Mouse (Mus musculus): ENCODE data around the gene Abcc4. TPM values are rescaled to one million over a fixed set of nuclear protein-coding genes. Genes with fewer than 3 reads are reported as not detected.

Abcc4 gene
- polyA plus RNA-seq, 1 experiment from 2014 or later = 1.2 TPM

DNA sequence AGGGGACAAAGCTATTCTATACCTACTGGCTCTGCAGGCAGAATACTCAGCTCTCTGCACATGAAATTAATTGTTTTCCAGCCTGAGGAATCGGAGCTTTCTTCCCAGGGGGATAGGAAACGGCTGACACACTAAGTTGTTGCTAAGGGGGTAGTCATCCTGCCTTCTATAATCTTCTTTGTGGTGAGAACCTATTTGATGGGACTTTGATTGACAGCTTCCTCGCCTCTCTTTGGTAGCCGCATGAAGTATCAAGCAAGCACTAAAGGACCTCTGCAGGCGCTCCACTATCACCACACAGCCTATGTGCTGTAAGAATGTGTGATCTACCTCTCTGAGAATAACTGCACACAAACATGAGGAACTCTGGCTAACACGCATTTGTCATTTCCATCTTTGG lies 105.3 kb downstream of the Abcc4 start:
- ATAC-seq = no peak
- Histone ChIP-seq H3K4me2 (ENCODE audit: low read depth, low read length) (no peak overlapping the region), H3K27ac (ENCODE audit: low read depth) (no peak overlapping the region), H3K9me3 (ENCODE audit: low read length) (no peaks in the 10 kb centered on the region), H3K4me3 (ENCODE audit: low read depth, low read length) (no peak overlapping the region), H3K9ac (replicated peaks) (no peak overlapping the region), H3K4me1 (ENCODE audit: insufficient read depth) (no peaks in the 10 kb centered on the region), H3K36me3 (replicated peaks; ENCODE audit: insufficient read depth, low read length) (no peaks in the 10 kb centered on the region), H3K27me3 (ENCODE audit: insufficient read depth, low read length) (no peaks in the 10 kb centered on the region)
- TF ChIP-seq EP300 (IDR thresholded peaks at IDR 0.05; ENCODE audit: low read depth) = no peak
- TF ChIP-seq CTCF (IDR thresholded peaks at IDR 0.05; ENCODE audit: low read depth) = no peak
- WGBS (ENCODE audit: insufficient replicate concordance) = 71% methylated on average over 6 of the region's 6 CpGs
- DNase-seq = no peak

- DNase-seq = no peak
- WGBS (ENCODE audit: insufficient replicate concordance) = 74% methylated on average over 3 of the region's 3 CpGs
Measured at GRCm38 (mm10) chr14:118598757-118599156, 107.3 kb downstream of the Abcc4 start.

GRCm38 (mm10) chr14:118594463-118594862 lies 111.6 kb downstream of the Abcc4 start:
- no peak for TF ChIP-seq EP300 (IDR thresholded peaks at IDR 0.05; ENCODE audit: low read depth)
- Histone ChIP-seq H3K4me3 (ENCODE audit: low read depth, low read length) (0 out of 2 replicates have a peak overlapping the region, but pooled peaks have one; percentile 10), H3K36me3 (replicated peaks; ENCODE audit: insufficient read depth, low read length) (no peaks in the 10 kb centered on the region), H3K4me1 (ENCODE audit: insufficient read depth) (no peaks in the 10 kb centered on the region), H3K9me3 (ENCODE audit: low read length) (no peaks in the 10 kb centered on the region), H3K9ac (replicated peaks) (no peak overlapping the region), H3K27me3 (ENCODE audit: insufficient read depth, low read length) (no peaks in the 10 kb centered on the region), H3K27ac (ENCODE audit: low read depth) (no peak overlapping the region), H3K4me2 (ENCODE audit: low read depth, low read length) (peak overlapping the region; percentile 16)
- WGBS (ENCODE audit: insufficient replicate concordance) = 30% methylated on average over 13 of the region's 13 CpGs
- ATAC-seq = no peak
- DNase-seq = no peak

More at GRCm38 (mm10) chr14:118598757-118599156, 107.3 kb downstream of the Abcc4 start:
- Histone ChIP-seq H3K9ac (replicated peaks) (no peak overlapping the region), H3K27me3 (ENCODE audit: insufficient read depth, low read length) (no peaks in the 10 kb centered on the region), H3K4me2 (ENCODE audit: low read depth, low read length) (no peak overlapping the region), H3K27ac (ENCODE audit: low read depth) (no peak overlapping the region), H3K36me3 (replicated peaks; ENCODE audit: insufficient read depth, low read length) (no peaks in the 10 kb centered on the region), H3K4me3 (ENCODE audit: low read depth, low read length) (no peak overlapping the region), H3K9me3 (ENCODE audit: low read length) (no peaks in the 10 kb centered on the region), H3K4me1 (ENCODE audit: insufficient read depth) (no peaks in the 10 kb centered on the region)
- no peak for TF ChIP-seq EP300 (IDR thresholded peaks at IDR 0.05; ENCODE audit: low read depth)
- TF ChIP-seq CTCF (IDR thresholded peaks at IDR 0.05; ENCODE audit: low read depth) = no peak
- ATAC-seq = no peak

- Histone ChIP-seq H3K9ac (replicated peaks) (no peak overlapping the region), H3K27me3 (ENCODE audit: insufficient read depth, low read length) (no peaks in the 10 kb centered on the region), H3K9me3 (ENCODE audit: low read length) (no peaks in the 10 kb centered on the region), H3K36me3 (replicated peaks; ENCODE audit: insufficient read depth, low read length) (no peaks in the 10 kb centered on the region), H3K4me1 (ENCODE audit: insufficient read depth) (no peaks in the 10 kb centered on the region), H3K4me3 (ENCODE audit: low read depth, low read length) (no peak overlapping the region), H3K27ac (ENCODE audit: low read depth) (no peak overlapping the region), H3K4me2 (ENCODE audit: low read depth, low read length) (no peak overlapping the region)
- ATAC-seq (peak; percentile 60), DNase-seq (peak; percentile 76)
- TF ChIP-seq CTCF (IDR thresholded peaks at IDR 0.05; ENCODE audit: low read depth) = peak; percentile 82
- no peak for TF ChIP-seq EP300 (IDR thresholded peaks at IDR 0.05; ENCODE audit: low read depth)
- WGBS (ENCODE audit: insufficient replicate concordance) = 51% methylated on average over 20 of the region's 20 CpGs
Measured at GRCm38 (mm10) chr14:118591477-118592403, 114.3 kb downstream of the Abcc4 start.

DNA sequence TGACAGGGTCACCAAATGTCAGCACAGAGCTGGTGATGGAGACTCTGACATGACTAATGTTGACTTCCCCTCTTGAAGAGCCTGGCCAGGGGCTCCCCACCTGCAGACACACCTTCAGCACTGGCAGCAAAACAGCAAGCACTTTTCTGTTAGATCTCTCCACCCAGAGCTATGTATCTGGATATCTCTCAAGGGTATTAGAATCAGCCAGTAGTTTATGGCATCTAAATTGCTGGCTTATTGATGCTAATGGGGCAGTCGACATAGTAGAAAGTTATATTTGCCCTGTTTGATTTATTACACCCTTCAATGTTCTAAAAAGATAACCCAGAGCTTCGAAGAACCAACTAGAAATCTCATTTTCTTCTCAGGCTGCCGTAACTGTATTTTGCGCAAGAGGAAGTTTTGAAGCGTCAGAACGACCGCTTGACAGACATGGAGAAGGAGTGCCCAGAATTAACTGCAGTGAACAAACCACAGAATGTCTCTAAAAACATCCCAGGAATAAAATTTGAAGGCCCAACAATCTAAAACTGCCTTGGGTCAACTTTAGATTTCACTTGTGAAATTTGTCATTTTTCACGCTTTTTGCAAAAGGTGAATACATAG lies 123.6 kb downstream of the Abcc4 start:
- ATAC-seq = no peak
- H3K4me1 ChIP-seq (ENCODE audit: insufficient read depth) = no peaks in the 10 kb centered on the region
- no peaks in the 10 kb centered on the region for H3K9me3 ChIP-seq (ENCODE audit: low read length)
- TF ChIP-seq CTCF (IDR thresholded peaks at IDR 0.05; ENCODE audit: low read depth) (no peak), EP300 (IDR thresholded peaks at IDR 0.05; ENCODE audit: low read depth) (no peak)
- H3K27ac ChIP-seq (ENCODE audit: low read depth) = no peak overlapping the region
- H3K27me3 ChIP-seq (ENCODE audit: insufficient read depth, low read length) = no peaks in the 10 kb centered on the region
- 49% methylated on average over 8 of the region's 8 CpGs for WGBS (ENCODE audit: insufficient replicate concordance)
- no peak overlapping the region for H3K9ac ChIP-seq (replicated peaks)
- H3K4me3 ChIP-seq (ENCODE audit: low read depth, low read length) = no peak overlapping the region
- no peak for DNase-seq
- no peaks in the 10 kb centered on the region for H3K36me3 ChIP-seq (replicated peaks; ENCODE audit: insufficient read depth, low read length)
- H3K4me2 ChIP-seq (ENCODE audit: low read depth, low read length) = no peak overlapping the region

- TF ChIP-seq EP300 (IDR thresholded peaks at IDR 0.05; ENCODE audit: low read depth) (no peak), CTCF (IDR thresholded peaks at IDR 0.05; ENCODE audit: low read depth) (no peak)
- WGBS (ENCODE audit: insufficient replicate concordance) = 38% methylated on average over 8 of the region's 8 CpGs
Measured at GRCm38 (mm10) chr14:118581673-118582072, 124.3 kb downstream of the Abcc4 start.

More at GRCm38 (mm10) chr14:118581673-118582072, 124.3 kb downstream of the Abcc4 start:
- DNase-seq (no peak), ATAC-seq (no peak)
- H3K4me1 ChIP-seq (ENCODE audit: insufficient read depth) = no peaks in the 10 kb centered on the region
- H3K36me3 ChIP-seq (replicated peaks; ENCODE audit: insufficient read depth, low read length) = no peaks in the 10 kb centered on the region
- H3K9ac ChIP-seq (replicated peaks) = no peak overlapping the region
- H3K27me3 ChIP-seq (ENCODE audit: insufficient read depth, low read length) = no peaks in the 10 kb centered on the region
- no peak overlapping the region for H3K4me2 ChIP-seq (ENCODE audit: low read depth, low read length)
- H3K27ac ChIP-seq (ENCODE audit: low read depth) = no peak overlapping the region
- no peaks in the 10 kb centered on the region for H3K9me3 ChIP-seq (ENCODE audit: low read length)
- no peak overlapping the region for H3K4me3 ChIP-seq (ENCODE audit: low read depth, low read length)

Measured in liver, postnatal 0 days (tissue).